Mouse (Mus musculus) CD4-positive, CD25-positive, alpha-beta regulatory T cell, adult 2 months (primary cell): ENCODE measurements at regions not wholly inside any gene's neighbourhood (a gene's known extent, or its start where the extent isn't known, plus 50 kb on each side); places are given as distances from the start of the nearest gene placed in this dataset.

Source experiments
- DNase-seq: peaks from one replicate; pipeline ENCODE4 v3.0.0-alpha.2; 2012; ENCODE audit warnings: low read depth, low spot score

GRCm38 (mm10) chr2:28287210-28287860 is 94.5 kb downstream of the Olfm1 start:
- DNase-seq, result no peak

- DNase-seq, result no peak
Measured at GRCm38 (mm10) chr2:28289339-28289738, 96.5 kb downstream of the Olfm1 start.

- DNase-seq, result no peak
Measured at GRCm38 (mm10) chr2:28289860-28290471, 97.2 kb downstream of the Olfm1 start.

GRCm38 (mm10) chr2:28294509-28294908 is 101.7 kb downstream of the Olfm1 start:
- no peak for DNase-seq

GRCm38 (mm10) chr2:28296183-28296582 is 103.4 kb downstream of the Olfm1 start:
- no peak for DNase-seq

- DNase-seq, result no peak
Measured at GRCm38 (mm10) chr2:28298738-28299137, 105.9 kb downstream of the Olfm1 start.

- DNase-seq, result no peak
Measured at GRCm38 (mm10) chr2:28299346-28299745, 106.6 kb downstream of the Olfm1 start.

GRCm38 (mm10) chr2:28301313-28301712 is 108.5 kb downstream of the Olfm1 start:
- DNase-seq, result no peak

- no peak for DNase-seq
Measured at GRCm38 (mm10) chr2:28303936-28304335, 111.1 kb downstream of the Olfm1 start.

- DNase-seq, result peak; percentile 54
Measured at GRCm38 (mm10) chr2:28304712-28305111, 111.9 kb downstream of the Olfm1 start.

GRCm38 (mm10) chr2:28309122-28309521 is 116.3 kb downstream of the Olfm1 start:
- DNase-seq, result no peak

GRCm38 (mm10) chr2:28312212-28312611 is 119.4 kb downstream of the Olfm1 start:
- DNase-seq, result no peak

GRCm38 (mm10) chr2:28325502-28325901 is 121.1 kb upstream of the Ppp1r26 start:
- DNase-seq, result no peak

- DNase-seq, result no peak
Measured at GRCm38 (mm10) chr2:28326056-28326455, 120.5 kb upstream of the Ppp1r26 start.

GRCm38 (mm10) chr2:28326682-28327081 is 119.9 kb upstream of the Ppp1r26 start:
- no peak for DNase-seq

- DNase-seq, result no peak
Measured at GRCm38 (mm10) chr2:28329130-28329529, 117.5 kb upstream of the Ppp1r26 start.

- no peak for DNase-seq
Measured at GRCm38 (mm10) chr2:28335141-28335789, 111.3 kb upstream of the Ppp1r26 start.

- DNase-seq, result no peak
Measured at GRCm38 (mm10) chr2:28335810-28336209, 110.8 kb upstream of the Ppp1r26 start.

- DNase-seq, result no peak
Measured at GRCm38 (mm10) chr2:28336349-28337309, 110.0 kb upstream of the Ppp1r26 start.

- DNase-seq, result no peak
Measured at GRCm38 (mm10) chr2:28337561-28337960, 109.0 kb upstream of the Ppp1r26 start.

- no peak for DNase-seq
Measured at GRCm38 (mm10) chr2:28341304-28341703, 105.3 kb upstream of the Ppp1r26 start.

GRCm38 (mm10) chr2:28348453-28348852 is 98.1 kb upstream of the Ppp1r26 start:
- DNase-seq, result no peak
